Mouse (Mus musculus): ENCODE measurements around the gene Tbx2. TPM values are rescaled to one million over a fixed set of nuclear protein-coding genes. Genes with fewer than 3 reads are reported as not detected.

Tbx2 gene
- polyA plus RNA-seq, 1 experiment from 2014 or later, result 1.0 TPM

DNA sequence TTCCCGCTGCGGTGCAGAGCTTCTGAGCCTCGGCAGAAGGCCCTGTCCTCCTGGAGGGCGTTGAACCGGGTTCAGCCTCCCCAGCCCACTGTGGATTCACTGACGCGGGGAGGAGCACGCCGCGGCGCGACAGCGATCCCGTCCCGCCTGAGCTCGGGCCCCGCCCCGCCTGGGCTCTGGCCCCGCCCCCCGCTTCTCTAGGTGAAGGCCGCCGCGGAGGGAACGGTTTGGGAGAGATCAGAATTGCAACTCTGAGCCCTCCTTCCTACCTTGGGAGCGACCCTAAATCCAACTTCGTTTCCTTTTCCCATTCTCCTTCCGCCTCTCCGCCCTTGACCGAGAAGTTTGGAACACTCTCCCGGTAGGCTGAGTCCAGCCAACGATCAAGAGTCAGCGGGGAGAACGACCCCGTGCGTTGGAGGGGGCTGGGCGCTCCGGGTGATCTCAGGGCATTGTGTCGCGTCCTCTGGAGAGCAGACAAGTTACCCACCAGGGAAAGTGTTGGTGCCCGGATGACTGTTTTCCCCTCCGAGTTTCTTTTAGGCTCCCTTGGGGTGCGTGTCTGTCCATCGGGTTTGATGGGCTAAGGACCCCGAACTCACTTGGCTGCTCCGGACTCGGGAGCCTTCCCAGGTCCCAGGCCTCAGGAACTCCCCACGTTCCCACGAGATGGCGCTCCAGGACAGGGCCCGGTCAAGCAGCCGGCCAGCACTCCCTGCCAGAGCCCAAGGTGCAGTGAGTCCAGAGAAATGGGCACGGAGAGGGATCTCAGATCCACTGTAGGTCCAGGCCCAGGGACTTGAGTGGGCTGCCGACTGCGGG is 12.0 kb downstream of the Tbx2 start:
- Histone ChIP-seq H3K4me1 (peaks cover 35% of the 10 kb centered on the region), H3K36me3 (replicated peaks) (no peaks in the 10 kb centered on the region), H3K27me3 (peaks cover 91% of the 10 kb centered on the region), H3K9ac (peak overlapping the region; percentile 51), H3K9me3 (no peaks in the 10 kb centered on the region), H3K4me2 (peak overlapping the region; percentile 87), H3K27ac (peak overlapping the region; percentile 69; the same call in 1 of the 2 replicates), H3K4me3 (replicated peaks) (peak overlapping the region; percentile 46)
- WGBS, result 1% methylated on average over 54 of the region's 54 CpGs
- peak; percentile 61 for ATAC-seq (ENCODE audit: low FRiP score)

DNA sequence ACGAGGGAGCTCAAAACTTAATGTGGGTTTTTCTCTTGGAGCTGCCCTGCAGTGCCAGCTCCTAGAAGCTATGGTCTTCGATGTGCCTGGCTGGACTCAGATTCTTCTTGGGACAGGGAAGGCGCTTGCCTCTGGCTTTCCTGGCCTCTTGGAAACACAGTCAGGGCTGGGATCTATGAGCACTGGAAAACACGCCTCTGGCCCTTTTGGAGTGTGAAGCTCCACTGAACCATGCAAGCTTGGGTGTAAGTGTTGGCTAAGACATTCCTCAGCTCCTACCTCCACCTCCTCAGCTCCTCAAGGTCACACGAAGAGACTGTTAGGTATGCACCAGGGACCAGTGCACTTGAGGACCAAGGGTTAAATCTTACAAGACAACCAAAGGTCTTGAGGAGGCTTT is 12.6 kb downstream of the Tbx2 start:
- H3K4me3 ChIP-seq (replicated peaks), result peak overlapping the region; percentile 46; the same call in 1 of the 2 replicates
- WGBS, result 29% methylated on average over 5 of the region's 5 CpGs

DNA sequence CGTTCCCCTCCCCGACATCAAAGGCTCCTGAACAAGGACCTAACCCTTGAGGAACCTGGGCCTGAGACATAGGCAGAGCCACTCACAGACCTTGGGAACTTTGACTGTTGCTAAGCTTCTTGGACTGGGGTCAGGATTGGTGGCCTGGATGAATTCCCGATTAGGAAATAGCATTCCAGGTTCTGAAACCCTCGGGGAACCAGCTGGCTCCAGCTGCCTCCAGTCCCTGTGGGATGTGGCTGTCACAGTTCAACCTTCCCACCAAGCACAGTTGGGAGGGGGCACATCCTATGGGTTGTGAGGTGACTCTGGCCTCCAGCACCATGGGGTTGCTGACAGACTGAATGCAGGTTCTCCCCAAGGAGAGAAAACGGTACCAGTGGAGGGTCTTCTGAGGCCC is 13.6 kb downstream of the Tbx2 start:
- Histone ChIP-seq H3K27ac (no peak overlapping the region), H3K9me3 (no peaks in the 10 kb centered on the region), H3K4me1 (peaks cover 29% of the 10 kb centered on the region), H3K4me3 (replicated peaks) (no peak overlapping the region), H3K4me2 (no peak overlapping the region), H3K9ac (no peak overlapping the region), H3K36me3 (replicated peaks) (no peaks in the 10 kb centered on the region), H3K27me3 (peaks cover 84% of the 10 kb centered on the region)
- 49% methylated on average over 5 of the region's 5 CpGs for WGBS
- ATAC-seq (ENCODE audit: low FRiP score), result no peak

More for the DNA sequence above, 12.6 kb downstream of the Tbx2 start:
- no peaks in the 10 kb centered on the region for H3K9me3 ChIP-seq
- H3K27me3 ChIP-seq, result peaks cover 86% of the 10 kb centered on the region
- no peak overlapping the region for H3K27ac ChIP-seq
- no peaks in the 10 kb centered on the region for H3K36me3 ChIP-seq (replicated peaks)
- H3K4me2 ChIP-seq, result peak overlapping the region; percentile 87; the same call in 1 of the 2 replicates
- ATAC-seq (ENCODE audit: low FRiP score), result no peak
- no peak overlapping the region for H3K9ac ChIP-seq
- H3K4me1 ChIP-seq, result peaks cover 35% of the 10 kb centered on the region

DNA sequence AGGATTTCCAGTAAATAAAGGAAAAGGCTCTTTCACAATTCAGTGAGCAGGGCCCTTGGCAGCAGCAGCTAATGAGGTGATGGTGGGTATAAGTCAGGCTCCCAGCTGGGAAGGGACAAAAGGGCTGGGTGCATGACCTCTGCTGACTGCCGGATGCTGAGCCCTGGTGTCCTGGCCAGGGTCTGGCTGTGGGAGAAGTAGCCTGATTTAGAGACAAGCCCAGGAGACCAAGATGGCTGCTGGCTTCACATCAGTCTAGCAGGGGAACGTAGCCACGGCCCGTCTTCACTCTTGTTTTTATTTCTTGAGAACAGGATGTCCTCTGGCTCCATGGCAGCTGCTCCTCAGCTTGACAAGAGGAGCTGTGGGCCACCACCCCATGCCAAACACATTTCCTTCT is 14.2 kb downstream of the Tbx2 start:
- H3K4me2 ChIP-seq, result no peak overlapping the region
- WGBS, result 53% methylated on average over 4 of the region's 4 CpGs
- ATAC-seq (ENCODE audit: low FRiP score), result no peak
- H3K4me3 ChIP-seq (replicated peaks), result no peak overlapping the region
- no peak overlapping the region for H3K9ac ChIP-seq
- H3K27ac ChIP-seq, result no peak overlapping the region
- H3K4me1 ChIP-seq, result peaks cover 29% of the 10 kb centered on the region
- no peaks in the 10 kb centered on the region for H3K9me3 ChIP-seq
- H3K27me3 ChIP-seq, result peaks cover 81% of the 10 kb centered on the region
- no peaks in the 10 kb centered on the region for H3K36me3 ChIP-seq (replicated peaks)

DNA sequence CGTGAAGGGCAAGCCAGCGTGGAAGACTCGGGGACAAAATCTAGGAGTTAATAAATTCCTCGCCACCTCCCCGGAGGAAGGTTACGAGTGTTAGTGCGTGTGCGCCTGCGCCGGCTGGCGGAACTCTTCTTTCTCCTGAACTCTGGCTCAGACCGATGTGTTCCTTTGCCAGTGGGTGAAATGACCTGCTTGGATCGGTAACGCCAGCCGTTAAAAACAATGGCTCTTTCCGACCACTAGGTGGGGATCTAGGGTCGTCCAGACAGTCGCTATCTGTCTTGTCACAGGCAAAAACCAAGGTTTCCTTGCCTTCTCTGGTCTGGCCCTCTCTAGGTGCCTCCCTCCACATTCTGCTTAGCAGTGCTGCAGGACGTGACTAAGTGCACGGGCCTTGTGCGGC is 16.7 kb downstream of the Tbx2 start:
- ATAC-seq (ENCODE audit: low FRiP score), result peak; percentile 67
- H3K27me3 ChIP-seq, result peaks cover 55% of the 10 kb centered on the region
- H3K9ac ChIP-seq, result no peak overlapping the region
- peak overlapping the region; percentile 48 for H3K4me2 ChIP-seq
- H3K9me3 ChIP-seq, result no peaks in the 10 kb centered on the region
- H3K27ac ChIP-seq, result no peak overlapping the region
- peaks cover 5% of the 10 kb centered on the region for H3K4me1 ChIP-seq
- no peaks in the 10 kb centered on the region for H3K36me3 ChIP-seq (replicated peaks)
- no peak overlapping the region; the same call in 1 of the 2 replicates for H3K4me3 ChIP-seq (replicated peaks)
- WGBS, result 1% methylated on average over 21 of the region's 21 CpGs

DNA sequence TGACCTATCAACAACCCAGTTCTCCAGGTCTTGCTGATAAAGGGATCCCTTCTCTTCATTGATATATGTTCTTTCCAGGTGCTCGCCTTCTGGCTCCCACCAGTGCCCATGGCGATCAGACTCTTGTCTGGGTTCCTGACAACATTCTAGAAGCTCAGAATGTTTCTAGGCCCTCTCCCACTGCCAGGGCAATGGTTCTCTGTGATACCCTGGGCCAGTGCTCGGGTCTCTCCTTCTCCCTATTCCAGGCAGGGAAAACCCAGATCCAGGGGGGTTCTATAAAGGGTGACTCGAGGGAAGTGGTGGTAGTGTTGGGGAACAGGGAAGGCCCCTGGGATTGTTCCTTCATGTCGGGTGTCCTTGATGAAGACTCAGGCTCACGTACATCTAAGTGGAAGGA is 17.9 kb downstream of the Tbx2 start, which contains the start of gene Gm11444:
Gm11444 (minus strand) TSS at position 101 of the 400 bp plus-strand sequence.
- ATAC-seq (ENCODE audit: low FRiP score), result no peak
- H3K36me3 ChIP-seq (replicated peaks), result no peaks in the 10 kb centered on the region
- H3K9ac ChIP-seq, result no peak within 1 kb of the TSS
- no peaks in the 10 kb centered on the region for H3K9me3 ChIP-seq
- no peaks in the 10 kb centered on the region for H3K4me1 ChIP-seq
- peaks cover 45% of the 10 kb centered on the region for H3K27me3 ChIP-seq
- H3K27ac ChIP-seq, result no peak within 1 kb of the TSS
- no peak within 1 kb of the TSS for H3K4me3 ChIP-seq (replicated peaks)
- peak within 1 kb of the TSS; percentile 48; the same call in 1 of the 2 replicates for H3K4me2 ChIP-seq
- 84% methylated on average over 6 of the region's 6 CpGs for WGBS

DNA sequence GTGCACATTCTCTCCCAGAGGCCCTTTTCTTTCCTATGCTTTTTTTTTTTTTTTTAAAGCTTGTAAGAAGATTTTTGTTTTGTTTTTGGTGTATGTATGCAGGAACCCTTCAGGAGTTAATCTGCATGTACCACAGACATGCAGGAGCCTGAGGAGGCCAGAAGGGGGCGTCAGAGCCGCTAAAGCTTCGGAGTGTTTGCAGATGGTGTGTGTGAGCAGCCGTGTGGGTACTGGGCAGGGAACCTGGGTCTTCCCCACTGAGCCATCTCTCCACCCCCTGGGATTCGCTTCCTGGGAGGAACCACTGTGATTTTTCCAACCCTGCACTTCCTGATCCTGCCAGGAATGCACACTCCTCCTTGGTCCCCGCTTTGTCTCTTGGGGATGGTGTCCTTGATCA is 18.4 kb downstream of the Tbx2 start:
- H3K4me1 ChIP-seq, result no peaks in the 10 kb centered on the region
- 45% methylated on average over 6 of the region's 6 CpGs for WGBS
- no peak overlapping the region for H3K4me2 ChIP-seq
- no peaks in the 10 kb centered on the region for H3K9me3 ChIP-seq
- H3K27ac ChIP-seq, result no peak overlapping the region
- peaks cover 43% of the 10 kb centered on the region for H3K27me3 ChIP-seq
- H3K36me3 ChIP-seq (replicated peaks), result no peaks in the 10 kb centered on the region
- H3K4me3 ChIP-seq (replicated peaks), result no peak overlapping the region
- H3K9ac ChIP-seq, result no peak overlapping the region
- ATAC-seq (ENCODE audit: low FRiP score), result no peak

DNA sequence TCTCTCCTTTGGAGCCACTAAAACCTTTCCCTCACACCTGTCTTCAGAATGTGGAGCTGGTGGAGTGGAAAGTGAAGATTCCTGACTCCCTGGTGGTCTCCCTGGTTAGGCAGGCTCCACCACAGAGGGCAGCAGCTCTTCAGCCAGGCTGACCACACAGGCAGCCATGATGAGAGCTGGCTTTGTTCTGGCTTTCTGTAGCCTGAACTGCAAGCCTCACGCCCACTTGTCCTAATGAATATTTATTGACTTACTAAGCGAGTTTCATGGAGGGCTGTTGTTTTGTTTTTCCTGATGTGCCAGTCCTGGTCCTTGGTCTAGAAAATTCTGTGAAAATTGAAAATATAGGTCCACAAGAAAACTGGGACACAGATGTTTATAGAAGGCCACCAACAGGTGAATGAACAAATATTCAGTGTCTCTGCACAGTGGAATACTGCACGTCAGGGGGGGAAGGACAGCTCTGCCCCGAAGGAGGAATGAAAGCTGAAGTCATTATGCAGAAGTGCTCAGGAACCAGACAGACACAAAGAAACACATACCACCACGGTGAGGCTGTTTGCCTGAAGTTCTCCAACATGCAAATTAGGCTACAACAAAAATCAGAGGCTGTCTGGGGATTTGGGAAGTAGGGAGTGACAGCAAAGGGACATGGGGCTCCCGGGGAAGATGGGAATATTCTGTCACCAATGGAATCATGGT is 25.8 kb downstream of the Tbx2 start:
- H3K36me3 ChIP-seq (replicated peaks), result no peaks in the 10 kb centered on the region
- peak; percentile 57; the same call in 1 of the 2 replicates for ATAC-seq (ENCODE audit: low FRiP score)
- no peak overlapping the region for H3K4me3 ChIP-seq (replicated peaks)
- H3K27ac ChIP-seq, result 0 out of 2 replicates have a peak overlapping the region, but pooled peaks have one; percentile 42
- no peaks in the 10 kb centered on the region for H3K9me3 ChIP-seq
- 3% methylated on average over 6 of the region's 6 CpGs for WGBS
- H3K9ac ChIP-seq, result no peak overlapping the region
- H3K4me2 ChIP-seq, result peak overlapping the region; percentile 27; the same call in 1 of the 2 replicates
- peaks cover 13% of the 10 kb centered on the region for H3K4me1 ChIP-seq
- H3K27me3 ChIP-seq, result peaks cover 14% of the 10 kb centered on the region

DNA sequence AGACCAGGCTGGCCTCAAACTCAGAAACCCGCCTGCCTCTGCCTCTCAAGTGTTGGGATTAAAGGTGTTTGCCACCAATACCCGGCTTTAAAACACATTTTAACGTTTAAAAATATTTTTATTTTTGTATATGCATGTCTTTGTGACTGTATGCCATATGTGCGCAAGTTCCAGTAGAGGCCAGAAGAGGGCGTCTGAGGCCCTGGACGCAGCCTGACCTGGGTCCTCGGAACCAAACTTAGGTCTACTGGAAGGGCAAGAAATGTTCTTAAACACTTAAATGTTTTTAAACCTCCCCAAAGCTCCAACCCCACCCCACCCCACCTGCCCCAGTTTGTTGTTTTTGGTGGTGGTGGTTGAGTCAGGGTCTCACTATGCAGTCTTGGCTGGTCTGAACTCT is 32.0 kb downstream of the Tbx2 start:
- ATAC-seq (ENCODE audit: low FRiP score), result no peak
- WGBS, result 44% methylated on average over 7 of the region's 7 CpGs
- no peak overlapping the region for H3K4me3 ChIP-seq (replicated peaks)
- no peak overlapping the region for H3K4me2 ChIP-seq
- no peak overlapping the region for H3K27ac ChIP-seq
- H3K27me3 ChIP-seq, result peaks cover 8% of the 10 kb centered on the region; the same call in 1 of the 2 replicates
- no peak overlapping the region for H3K9ac ChIP-seq
- H3K36me3 ChIP-seq (replicated peaks), result no peaks in the 10 kb centered on the region
- no peaks in the 10 kb centered on the region for H3K4me1 ChIP-seq
- H3K9me3 ChIP-seq, result no peaks in the 10 kb centered on the region

DNA sequence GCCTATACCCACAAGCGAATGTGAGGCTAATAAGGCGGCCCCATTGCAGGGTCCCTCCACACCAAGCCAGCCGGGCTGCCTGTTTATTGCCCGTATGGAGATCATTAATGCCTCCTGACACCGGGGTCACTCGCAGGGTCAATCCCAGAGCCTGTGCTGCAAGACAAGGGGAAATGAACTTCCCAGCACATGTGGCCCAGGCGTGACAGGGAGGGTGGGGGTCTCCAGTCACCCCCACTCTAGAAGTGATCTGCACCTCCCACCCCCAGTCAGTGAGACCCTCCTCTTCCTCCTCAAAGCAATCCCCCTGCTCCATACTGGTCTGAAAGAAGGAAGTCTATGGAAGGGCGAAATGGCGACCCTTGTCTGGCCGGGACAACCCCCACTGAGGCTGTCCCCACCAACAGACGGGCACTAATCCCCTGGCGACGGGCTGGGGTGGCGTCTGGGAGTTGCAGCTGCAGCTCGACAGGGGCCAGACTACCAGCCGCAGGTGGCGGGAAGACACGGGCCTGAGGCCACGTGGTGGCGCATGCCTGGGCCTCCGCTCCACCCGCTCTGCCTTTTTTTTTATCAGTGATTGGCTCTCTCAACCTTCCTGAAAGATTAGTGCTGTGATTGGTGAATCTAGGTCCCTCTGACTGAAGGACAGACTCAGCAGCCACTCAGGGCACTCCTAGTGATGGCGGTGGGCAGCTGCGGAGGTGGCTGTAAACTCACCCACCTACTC is 43.9 kb downstream of the Tbx2 start:
- peaks cover 26% of the 10 kb centered on the region for H3K27me3 ChIP-seq
- no peak overlapping the region for H3K27ac ChIP-seq
- 68% methylated on average over 24 of the region's 24 CpGs for WGBS
- H3K36me3 ChIP-seq (replicated peaks), result no peaks in the 10 kb centered on the region
- H3K9me3 ChIP-seq, result peaks cover 4% of the 10 kb centered on the region; the same call in 1 of the 2 replicates
- H3K9ac ChIP-seq, result no peak overlapping the region
- H3K4me3 ChIP-seq (replicated peaks), result no peak overlapping the region
- 0 out of 2 replicates have a peak overlapping the region, but pooled peaks have one; percentile 10 for H3K4me2 ChIP-seq
- no peak for ATAC-seq (ENCODE audit: low FRiP score)
- H3K4me1 ChIP-seq, result no peaks in the 10 kb centered on the region

DNA sequence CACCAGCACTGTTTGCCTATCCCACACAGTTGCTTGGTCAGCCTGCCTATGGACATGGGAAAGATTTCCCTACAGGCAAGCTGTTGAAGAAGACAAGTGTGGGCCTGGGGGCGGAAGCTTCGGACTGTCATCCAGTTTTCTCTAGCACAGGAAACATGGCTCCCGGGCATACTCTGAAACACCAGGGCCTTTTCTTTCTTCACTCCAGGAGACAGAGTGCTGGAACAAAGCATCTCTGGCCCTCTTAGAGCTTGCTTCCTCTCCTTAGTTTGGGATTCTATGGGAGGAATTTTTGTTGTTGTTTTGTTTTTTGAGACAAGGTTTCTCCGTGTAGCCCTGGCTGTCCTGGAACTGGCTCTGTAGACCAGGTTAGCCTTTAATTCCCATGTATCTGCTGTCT is 52.1 kb downstream of the Tbx2 start:
- Histone ChIP-seq H3K4me3 (replicated peaks) (no peak overlapping the region), H3K36me3 (replicated peaks) (no peaks in the 10 kb centered on the region), H3K9me3 (no peaks in the 10 kb centered on the region), H3K27ac (no peak overlapping the region), H3K9ac (no peak overlapping the region), H3K4me1 (peaks cover 11% of the 10 kb centered on the region), H3K27me3 (peaks cover 79% of the 10 kb centered on the region), H3K4me2 (no peak overlapping the region)
- 43% methylated on average over 4 of the region's 4 CpGs for WGBS
- no peak for ATAC-seq (ENCODE audit: low FRiP score)

All from forebrain, embryonic 12.5 days (tissue).